Mouse (Mus musculus): ENCODE results near the gene Ttc9b. TPM values are rescaled to one million over a fixed set of nuclear protein-coding genes. Genes with fewer than 3 reads are reported as not detected.

Gene Ttc9b
- polyA plus RNA-seq (2012; ENCODE audit: low replicate concordance), result not detected in 2 replicates

GRCm38 (mm10) chr7:27653681-27654437 is at the start of gene Ttc9b:
Gene Ttc9b, plus strand, starts transcription at chr7:27653915.

GRCm38 (mm10) chr7:27674522-27675221 is 21.0 kb downstream of the Ttc9b start, which contains the start of gene Map3k10:
Gene Map3k10, minus strand, starts transcription at chr7:27674598.

GRCm38 (mm10) chr7:27688815-27689612 is 35.3 kb downstream of the Ttc9b start, which contains the start of gene Zfp607b:
Gene Zfp607b, plus strand, starts transcription at chr7:27689340.

Other genes starting within 250 kb of the Ttc9b start
- 0.42 and 0.73 TPM in 2 replicates for gene Sptbn4, start 206.2 kb upstream of the Ttc9b start, polyA plus RNA-seq (2012; ENCODE audit: low replicate concordance)
- 108 and 391 TPM in 2 replicates for gene Blvrb, start 205.9 kb upstream of the Ttc9b start, polyA plus RNA-seq (2012; ENCODE audit: low replicate concordance)
- gene Sertad3, start 180.1 kb upstream of the Ttc9b start, polyA plus RNA-seq (2012; ENCODE audit: low replicate concordance), result 13.7 and 44.3 TPM in 2 replicates
- 59.7 and 115 TPM in 2 replicates for gene Sertad1, start 167.0 kb upstream of the Ttc9b start, polyA plus RNA-seq (2012; ENCODE audit: low replicate concordance)
- 0.80 and 1.3 TPM in 2 replicates for gene Prx, start 154.6 kb upstream of the Ttc9b start, polyA plus RNA-seq (2012; ENCODE audit: low replicate concordance)
- 0.21 and 0.26 TPM in 2 replicates for gene Hipk4, start 130.6 kb upstream of the Ttc9b start, polyA plus RNA-seq (2012; ENCODE audit: low replicate concordance)
- gene Pld3, start 100.7 kb upstream of the Ttc9b start, polyA plus RNA-seq (2012; ENCODE audit: low replicate concordance), result 113 and 198 TPM in 2 replicates
- gene 2310022A10Rik, start 100.7 kb upstream of the Ttc9b start, polyA plus RNA-seq (2012; ENCODE audit: low replicate concordance), result 34.1 and 37.4 TPM in 2 replicates
- 55.1 and 70.8 TPM in 2 replicates for gene Akt2, start 62.4 kb upstream of the Ttc9b start, polyA plus RNA-seq (2012; ENCODE audit: low replicate concordance)
- gene Map3k10, start 20.7 kb downstream of the Ttc9b start, polyA plus RNA-seq (2012; ENCODE audit: low replicate concordance), result 27.7 and 48.8 TPM in 2 replicates
- 0.17 and 0.52 TPM in 2 replicates for gene Zfp607b, start 35.4 kb downstream of the Ttc9b start, polyA plus RNA-seq (2012; ENCODE audit: low replicate concordance)
- gene Zfp60, start 77.5 kb downstream of the Ttc9b start, polyA plus RNA-seq (2012; ENCODE audit: low replicate concordance), result 0.22 and 1.1 TPM in 2 replicates
- 0.08 and 0.58 TPM in 2 replicates for gene Zfp626, start 153.3 kb downstream of the Ttc9b start, polyA plus RNA-seq (2012; ENCODE audit: low replicate concordance)
- 0.21 and 0.45 TPM in 2 replicates for gene Zfp59, start 184.7 kb downstream of the Ttc9b start, polyA plus RNA-seq (2012; ENCODE audit: low replicate concordance)
- 0.42 and 0.51 TPM in 2 replicates for gene Zfp607a, start 203.6 kb downstream of the Ttc9b start, polyA plus RNA-seq (2012; ENCODE audit: low replicate concordance)

All from hematopoietic multipotent progenitor cell, adult 10-12 weeks (in vitro differentiated cells).